Mouse (Mus musculus): ENCODE results near the gene Mrtfb.

DNA sequence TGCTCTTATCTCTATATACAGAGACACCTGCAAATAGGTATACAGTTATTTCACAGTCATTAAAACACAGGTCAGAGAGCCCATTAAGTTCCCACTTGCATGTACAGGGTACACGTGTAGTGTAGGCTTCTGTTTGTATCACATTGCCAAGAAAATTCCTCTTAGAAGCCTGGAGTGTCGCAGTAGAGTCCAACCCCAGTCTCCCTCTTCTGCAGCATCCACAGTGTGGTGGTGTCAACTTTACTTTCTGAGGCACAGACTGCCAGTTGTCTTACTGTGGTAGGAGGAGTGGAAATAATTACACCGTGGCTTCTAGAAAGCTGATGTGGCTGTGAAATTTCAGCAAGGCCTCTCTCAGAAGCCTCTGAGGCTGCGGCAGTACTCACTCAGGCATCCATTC lies 158.7 kb downstream of the Mrtfb start:
- TF ChIP-seq CTCF (IDR thresholded peaks at IDR 0.05; ENCODE audit: low read depth, low read length): no peak
- TF ChIP-seq POLR2A (IDR thresholded peaks at IDR 0.05; ENCODE audit: borderline replicate concordance, low read depth, low read length): no peak

Measured in bone marrow macrophage, adult 2 months (primary cell).